Mouse (Mus musculus): Measurements from ENCODE around the gene Fat1. TPM values are rescaled to one million over a fixed set of nuclear protein-coding genes. Genes with fewer than 3 reads are reported as not detected.
A peak's percentile ranks its signal among the peaks of the same experiment; 100 is the strongest.

Gene Fat1
- polyA plus RNA-seq, 1 experiment from 2014 or later: 10.9 TPM

DNA sequence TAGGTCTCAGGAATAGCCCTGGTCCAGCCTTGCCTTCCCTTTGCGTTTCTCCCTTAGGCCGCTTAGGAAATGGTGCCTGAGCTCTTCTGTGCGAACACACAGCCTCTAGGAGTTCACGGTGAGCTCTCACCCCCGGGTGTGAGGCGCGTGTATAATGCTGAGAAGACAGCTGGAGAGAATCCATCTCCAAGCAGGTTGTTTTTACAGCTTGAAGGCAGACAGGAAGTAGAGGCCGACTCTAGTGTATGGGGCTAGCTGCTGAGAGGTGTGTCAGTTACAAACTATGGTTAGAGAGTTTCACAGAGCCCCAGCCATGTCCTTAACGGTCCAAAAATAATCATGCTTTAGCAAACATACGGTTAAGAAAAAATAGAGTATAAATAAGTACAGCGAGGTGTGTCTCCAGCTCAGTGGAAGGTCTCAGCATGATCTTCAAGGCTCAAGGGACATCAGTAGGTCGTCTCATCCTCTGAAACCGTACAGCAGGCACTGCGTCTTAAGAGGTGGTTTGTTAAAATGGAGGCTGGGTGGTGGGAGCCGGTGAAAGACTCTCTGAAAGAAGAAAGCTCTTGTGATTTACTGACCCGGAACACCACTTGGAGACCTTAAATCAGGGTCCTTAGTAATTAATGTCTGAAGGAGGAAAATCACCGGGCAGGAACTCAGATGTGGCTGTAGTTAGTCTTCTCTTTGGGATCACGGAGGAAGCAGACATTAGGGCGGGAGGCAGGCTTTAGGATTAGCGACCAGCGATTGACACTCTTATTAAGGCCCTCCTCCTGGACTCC lies 56.6 kb downstream of the Fat1 start:
- peak; percentile 20; the same call in 1 of the 2 replicates for ATAC-seq (replicated peaks; ENCODE audit: insufficient number of reproducible peaks, insufficient read depth, low FRiP score, low read depth)
- H3K4me2 ChIP-seq: no peak overlapping the region

DNA sequence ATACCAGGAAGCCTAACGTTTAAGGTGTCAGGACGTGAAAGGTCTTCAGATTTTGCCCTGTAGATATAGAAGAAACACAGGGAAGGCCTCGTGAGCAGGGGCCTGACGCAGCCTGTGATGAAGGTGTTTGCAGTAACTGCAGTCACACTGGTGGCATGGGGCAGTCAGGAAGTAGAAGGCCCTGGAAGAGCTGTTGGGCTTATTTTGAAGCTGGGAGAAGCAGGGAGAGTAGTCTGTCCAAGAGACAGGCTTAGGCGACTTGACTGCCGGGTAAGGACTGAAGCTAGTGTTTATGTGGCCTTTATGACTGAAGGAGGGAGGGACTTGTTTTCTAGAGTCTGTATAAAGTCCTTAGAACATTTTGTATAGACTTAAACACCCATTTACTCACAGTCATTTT lies 57.4 kb downstream of the Fat1 start:
- 0 out of 2 replicates have a peak, but pooled peaks cover 7% of the 10 kb centered on the region for H3K27me3 ChIP-seq
- H3K27ac ChIP-seq: 0 out of 2 replicates have a peak overlapping the region, but pooled peaks have one; percentile 30
- H3K4me1 ChIP-seq (replicated peaks): peaks cover 55% of the 10 kb centered on the region
- no peak overlapping the region for H3K4me3 ChIP-seq
- no peak overlapping the region for H3K4me2 ChIP-seq
- H3K9me3 ChIP-seq (replicated peaks): no peaks in the 10 kb centered on the region
- H3K9ac ChIP-seq: no peak overlapping the region
- no peak for ATAC-seq (replicated peaks; ENCODE audit: insufficient number of reproducible peaks, insufficient read depth, low FRiP score, low read depth)
- 62% methylated on average over 6 of the region's 6 CpGs for WGBS
- peaks cover 12% of the 10 kb centered on the region for H3K36me3 ChIP-seq

More for the DNA sequence above, 56.6 kb downstream of the Fat1 start:
- Histone ChIP-seq H3K27ac (peak overlapping the region; percentile 33), H3K9me3 (replicated peaks) (no peaks in the 10 kb centered on the region), H3K27me3 (0 out of 2 replicates have a peak, but pooled peaks cover 7% of the 10 kb centered on the region), H3K4me1 (replicated peaks) (peaks cover 47% of the 10 kb centered on the region), H3K4me3 (no peak overlapping the region), H3K36me3 (peaks cover 12% of the 10 kb centered on the region), H3K9ac (no peak overlapping the region)
- WGBS: 47% methylated on average over 21 of the region's 21 CpGs

DNA sequence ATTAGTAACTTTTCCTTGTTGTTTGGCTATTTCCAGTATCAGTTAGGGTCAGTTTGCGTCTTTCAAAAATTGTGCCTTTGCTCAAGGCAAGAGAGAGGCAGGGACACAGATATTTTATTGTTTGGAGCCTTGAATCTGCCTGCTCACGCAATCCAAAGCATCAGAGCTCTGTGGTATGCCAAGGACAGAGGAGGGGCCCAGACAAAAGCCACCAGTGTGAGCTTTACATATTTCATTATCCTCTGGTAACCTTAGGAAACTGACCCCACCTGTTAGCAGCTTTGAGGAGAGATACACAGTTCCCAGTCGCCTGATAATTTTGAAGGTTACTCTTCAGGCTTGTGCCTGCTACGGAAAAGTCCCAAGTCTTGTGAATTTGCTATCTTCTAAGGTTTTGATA lies 58.1 kb downstream of the Fat1 start:
- Histone ChIP-seq H3K9ac (no peak overlapping the region), H3K36me3 (peaks cover 12% of the 10 kb centered on the region), H3K9me3 (replicated peaks) (no peaks in the 10 kb centered on the region), H3K27me3 (0 out of 2 replicates have a peak, but pooled peaks cover 7% of the 10 kb centered on the region), H3K4me1 (replicated peaks) (peaks cover 61% of the 10 kb centered on the region), H3K27ac (no peak overlapping the region), H3K4me3 (no peak overlapping the region), H3K4me2 (no peak overlapping the region)
- no peak for ATAC-seq (replicated peaks; ENCODE audit: insufficient number of reproducible peaks, insufficient read depth, low FRiP score, low read depth)
- WGBS: 57% methylated on average over 4 of the region's 4 CpGs

DNA sequence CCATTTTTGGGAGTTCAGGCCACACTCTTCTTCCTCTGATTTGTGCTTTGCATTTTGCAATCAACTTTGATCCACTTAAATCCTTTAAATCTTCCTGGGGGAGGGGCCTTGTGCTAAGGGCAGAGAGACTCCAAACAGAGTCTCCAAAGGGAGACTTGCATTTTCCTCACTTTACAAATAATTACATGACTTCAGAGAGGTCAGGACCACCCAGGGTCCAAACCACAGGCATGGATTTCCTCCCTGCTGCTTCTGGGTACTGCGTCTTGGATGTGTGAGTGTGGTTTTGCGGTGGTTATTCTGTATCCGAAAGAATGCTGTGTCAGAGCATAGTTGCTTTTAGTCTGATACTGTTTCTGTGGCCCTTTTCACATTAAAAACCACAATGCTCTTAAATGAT lies 61.2 kb downstream of the Fat1 start:
- peaks cover 73% of the 10 kb centered on the region for H3K4me1 ChIP-seq (replicated peaks)
- no peak overlapping the region for H3K9ac ChIP-seq
- 0 out of 2 replicates have a peak, but pooled peaks cover 7% of the 10 kb centered on the region for H3K27me3 ChIP-seq
- H3K4me2 ChIP-seq: no peak overlapping the region
- whole genome bisulfite sequencing: 46% methylated on average over 3 of the region's 3 CpGs
- no peaks in the 10 kb centered on the region for H3K9me3 ChIP-seq (replicated peaks)
- no peaks in the 10 kb centered on the region for H3K36me3 ChIP-seq
- H3K4me3 ChIP-seq: no peak overlapping the region
- H3K27ac ChIP-seq: peak overlapping the region; percentile 21
- ATAC-seq (replicated peaks; ENCODE audit: insufficient number of reproducible peaks, insufficient read depth, low FRiP score, low read depth): no peak

DNA sequence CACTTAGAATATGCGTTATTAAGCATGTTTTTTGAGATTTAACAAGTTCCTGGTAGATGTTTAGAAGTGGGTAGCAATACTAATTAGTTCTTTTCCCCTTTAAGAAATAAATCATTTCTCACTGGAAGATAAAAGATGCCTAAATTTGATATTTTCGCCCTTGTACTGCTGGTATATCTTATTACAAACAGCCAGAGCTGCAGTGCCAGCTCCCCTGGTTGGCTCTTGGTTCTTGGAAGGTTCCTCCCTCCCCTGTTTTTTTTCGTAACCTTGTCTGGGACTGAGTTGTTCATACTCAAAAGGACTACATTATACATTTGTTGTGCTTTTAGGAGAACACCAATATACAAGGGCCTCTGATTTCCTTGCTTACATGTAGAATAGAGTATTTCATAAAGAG lies 62.1 kb downstream of the Fat1 start:
- H3K4me3 ChIP-seq: no peak overlapping the region

DNA sequence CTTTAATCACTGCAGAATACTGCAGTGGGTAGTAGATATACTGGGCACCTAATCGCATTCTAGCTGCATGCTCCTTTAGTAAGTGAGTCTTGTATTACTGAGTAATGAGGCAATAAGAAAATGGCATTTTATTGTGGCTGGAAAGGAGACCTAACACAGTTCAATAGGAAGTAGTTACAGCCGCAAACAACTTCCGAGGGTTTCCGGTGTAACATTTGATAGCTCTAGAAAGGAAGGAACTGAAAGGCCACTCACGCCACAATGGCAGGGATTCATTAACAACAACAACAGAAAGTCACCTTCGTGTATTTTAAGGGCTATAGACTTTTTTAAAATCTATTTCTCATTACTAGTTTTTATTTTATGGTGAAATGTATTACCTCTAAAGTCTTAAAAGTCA lies 62.6 kb downstream of the Fat1 start:
- Histone ChIP-seq H3K4me2 (peak overlapping the region; percentile 60), H3K4me3 (peak overlapping the region; percentile 39)

More for the DNA sequence above, 62.1 kb downstream of the Fat1 start:
- H3K4me2 ChIP-seq: peak overlapping the region; percentile 60; the same call in 1 of the 2 replicates
- WGBS: 66% methylated on average over 3 of the region's 3 CpGs
- peak overlapping the region; percentile 92 for H3K27ac ChIP-seq
- no peaks in the 10 kb centered on the region for H3K36me3 ChIP-seq
- no peaks in the 10 kb centered on the region for H3K9me3 ChIP-seq (replicated peaks)
- 0 out of 2 replicates have a peak, but pooled peaks cover 7% of the 10 kb centered on the region for H3K27me3 ChIP-seq
- peaks cover 69% of the 10 kb centered on the region for H3K4me1 ChIP-seq (replicated peaks)
- H3K9ac ChIP-seq: no peak overlapping the region
- no peak for ATAC-seq (replicated peaks; ENCODE audit: insufficient number of reproducible peaks, insufficient read depth, low FRiP score, low read depth)

DNA sequence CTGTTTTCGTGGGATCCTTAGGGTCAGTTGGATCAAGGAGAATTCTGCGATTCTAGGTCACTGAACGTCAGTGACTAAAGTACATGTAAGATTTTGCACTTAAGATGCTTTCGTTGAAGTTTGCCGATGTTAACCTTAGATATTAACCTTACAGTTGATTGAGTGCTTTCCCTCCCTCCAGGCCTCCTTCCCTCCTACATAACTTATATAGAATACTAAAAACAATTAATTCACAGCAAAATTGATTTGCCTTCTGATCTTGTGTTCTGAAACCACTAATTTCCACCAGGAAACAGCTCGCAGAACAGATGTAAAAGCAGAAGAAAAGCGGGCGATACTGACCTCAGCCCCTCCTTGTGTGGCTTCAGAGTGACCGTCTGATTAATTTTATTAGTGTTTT lies 63.0 kb downstream of the Fat1 start:
- peaks cover 71% of the 10 kb centered on the region for H3K4me1 ChIP-seq (replicated peaks)
- peak overlapping the region; percentile 39 for H3K4me3 ChIP-seq
- peak overlapping the region; percentile 60 for H3K4me2 ChIP-seq
- no peaks in the 10 kb centered on the region for H3K9me3 ChIP-seq (replicated peaks)
- 0 out of 2 replicates have a peak, but pooled peaks cover 7% of the 10 kb centered on the region for H3K27me3 ChIP-seq
- WGBS: 24% methylated on average over 9 of the region's 9 CpGs
- no peak for ATAC-seq (replicated peaks; ENCODE audit: insufficient number of reproducible peaks, insufficient read depth, low FRiP score, low read depth)
- no peaks in the 10 kb centered on the region for H3K36me3 ChIP-seq
- peak overlapping the region; percentile 92 for H3K27ac ChIP-seq
- H3K9ac ChIP-seq: peak overlapping the region; percentile 57

More for the DNA sequence above, 62.6 kb downstream of the Fat1 start:
- Histone ChIP-seq H3K9me3 (replicated peaks) (no peaks in the 10 kb centered on the region), H3K4me1 (replicated peaks) (peaks cover 69% of the 10 kb centered on the region), H3K27ac (peak overlapping the region; percentile 92), H3K9ac (no peak overlapping the region), H3K36me3 (no peaks in the 10 kb centered on the region), H3K27me3 (0 out of 2 replicates have a peak, but pooled peaks cover 7% of the 10 kb centered on the region)
- ATAC-seq (replicated peaks; ENCODE audit: insufficient number of reproducible peaks, insufficient read depth, low FRiP score, low read depth): no peak
- 39% methylated on average over 6 of the region's 6 CpGs for WGBS

DNA sequence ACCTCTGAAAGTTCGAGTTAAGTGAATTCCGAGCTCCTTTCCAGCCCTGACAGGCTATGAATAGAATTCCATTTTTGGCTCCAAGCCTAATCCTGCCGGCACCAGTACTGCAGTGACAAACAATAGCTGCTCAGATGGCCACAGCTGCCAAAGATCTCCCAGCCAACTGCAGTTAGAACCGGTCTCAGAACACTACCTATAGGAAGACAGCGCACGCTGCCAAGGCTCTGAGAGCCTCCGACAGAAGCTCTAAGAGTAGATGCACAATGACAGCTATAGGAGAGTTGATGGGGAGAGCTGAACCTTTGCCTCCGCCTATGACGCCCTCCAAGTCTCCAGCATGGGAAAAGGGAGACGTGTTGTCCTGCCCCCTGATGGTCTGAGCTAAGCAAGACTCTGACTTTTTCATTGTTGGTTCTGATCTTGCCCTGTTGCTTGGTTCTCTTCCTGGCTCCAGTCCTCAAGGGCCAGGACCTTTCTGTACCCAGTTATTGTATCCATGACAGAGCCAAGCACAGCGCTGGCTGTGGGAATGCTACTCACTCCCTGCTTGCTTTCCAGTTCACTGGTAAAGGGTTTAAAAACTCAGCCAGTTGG lies 63.5 kb downstream of the Fat1 start:
- Histone ChIP-seq H3K9me3 (replicated peaks) (no peaks in the 10 kb centered on the region), H3K27me3 (0 out of 2 replicates have a peak, but pooled peaks cover 7% of the 10 kb centered on the region), H3K36me3 (no peaks in the 10 kb centered on the region), H3K4me2 (peak overlapping the region; percentile 60), H3K4me1 (replicated peaks) (peaks cover 72% of the 10 kb centered on the region), H3K27ac (peak overlapping the region; percentile 92), H3K4me3 (peak overlapping the region; percentile 39), H3K9ac (peak overlapping the region; percentile 57)
- 15% methylated on average over 11 of the region's 11 CpGs for WGBS
- ATAC-seq (replicated peaks; ENCODE audit: insufficient number of reproducible peaks, insufficient read depth, low FRiP score, low read depth): peak; percentile 85

DNA sequence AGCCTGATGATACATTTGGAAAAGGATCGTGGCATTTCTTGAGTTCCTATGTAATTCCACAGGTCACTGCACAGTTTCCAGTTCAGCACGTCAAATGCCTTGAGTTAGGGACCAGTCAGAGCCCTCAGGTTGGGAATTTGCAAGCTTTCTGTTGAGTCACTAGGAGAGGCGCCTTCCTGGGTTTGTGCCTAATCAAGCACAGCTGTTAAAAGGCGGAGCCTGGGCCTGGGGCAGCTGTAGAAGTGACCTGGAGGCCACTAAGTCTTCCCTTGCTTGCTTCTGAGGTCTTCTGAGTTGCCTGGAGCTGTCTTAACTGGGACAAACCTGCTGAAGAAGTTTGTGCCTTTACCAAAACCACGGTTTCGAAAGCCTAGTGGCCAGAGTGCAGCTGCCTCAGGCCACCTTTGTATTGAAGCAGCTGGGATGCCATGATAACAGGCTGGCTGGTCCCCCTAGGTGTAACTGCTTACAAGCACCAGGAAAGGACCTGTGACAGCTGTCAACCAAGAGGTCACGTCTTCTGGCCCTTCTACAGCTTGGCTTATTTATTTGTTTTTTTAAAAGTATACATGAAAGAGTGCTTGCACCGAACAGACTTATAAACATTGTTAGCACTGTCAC lies 66.4 kb downstream of the Fat1 start:
- H3K4me1 ChIP-seq (replicated peaks): peaks cover 57% of the 10 kb centered on the region
- H3K4me3 ChIP-seq: no peak overlapping the region
- H3K27ac ChIP-seq: peak overlapping the region; percentile 39; the same call in 1 of the 2 replicates
- H3K9ac ChIP-seq: no peak overlapping the region
- no peaks in the 10 kb centered on the region for H3K9me3 ChIP-seq (replicated peaks)
- WGBS: 49% methylated on average over 8 of the region's 8 CpGs
- no peak for ATAC-seq (replicated peaks; ENCODE audit: insufficient number of reproducible peaks, insufficient read depth, low FRiP score, low read depth)
- no peak overlapping the region for H3K4me2 ChIP-seq
- no peaks in the 10 kb centered on the region for H3K27me3 ChIP-seq
- no peaks in the 10 kb centered on the region for H3K36me3 ChIP-seq

DNA sequence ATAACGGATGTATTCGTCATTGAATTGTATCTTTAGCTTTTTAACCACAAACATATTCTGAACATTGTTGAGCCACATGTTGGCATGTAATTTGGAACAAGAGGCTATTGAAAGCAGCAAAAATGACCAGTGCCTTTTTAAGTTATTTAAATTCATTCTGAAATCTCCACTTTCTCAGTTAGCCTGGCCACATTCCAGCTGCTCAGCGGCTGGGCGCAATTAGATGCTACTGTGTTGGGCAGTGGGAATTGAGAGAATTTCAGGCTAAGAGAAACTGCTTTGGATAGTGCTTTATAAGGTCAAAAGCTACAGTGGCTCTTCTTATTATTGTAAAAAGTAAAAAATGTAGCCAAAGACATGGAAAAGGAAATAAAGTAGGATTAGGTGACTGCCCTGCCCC lies 67.4 kb downstream of the Fat1 start:
- WGBS: 70% methylated on average over 4 of the region's 4 CpGs
- H3K4me1 ChIP-seq (replicated peaks): peaks cover 48% of the 10 kb centered on the region
- 0 out of 2 replicates have a peak overlapping the region, but pooled peaks have one; percentile 20 for H3K27ac ChIP-seq

DNA sequence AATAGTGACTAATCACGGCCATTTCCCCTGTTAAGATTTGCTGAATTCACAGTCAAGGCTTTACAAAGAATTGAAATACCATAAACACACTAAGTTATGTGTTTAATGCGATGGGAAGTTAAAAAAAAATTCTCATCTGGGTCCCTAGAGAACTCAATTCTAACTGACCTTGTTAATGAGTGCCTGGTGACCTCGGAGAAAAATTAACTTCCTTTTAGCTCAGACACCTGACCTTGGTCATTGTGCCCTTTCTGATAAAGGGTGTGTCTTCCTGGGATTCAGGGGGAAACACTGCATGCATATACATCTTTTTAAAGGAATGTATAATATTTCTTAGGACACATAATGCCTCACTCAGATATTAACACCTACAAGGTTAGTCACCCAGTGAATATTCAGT lies 68.8 kb downstream of the Fat1 start:
- Histone ChIP-seq H3K9me3 (replicated peaks) (no peaks in the 10 kb centered on the region), H3K4me2 (no peak overlapping the region), H3K9ac (no peak overlapping the region), H3K4me1 (replicated peaks) (peaks cover 36% of the 10 kb centered on the region), H3K27ac (no peak overlapping the region), H3K36me3 (no peaks in the 10 kb centered on the region), H3K4me3 (no peak overlapping the region), H3K27me3 (no peaks in the 10 kb centered on the region)
- no peak for ATAC-seq (replicated peaks; ENCODE audit: insufficient number of reproducible peaks, insufficient read depth, low FRiP score, low read depth)
- 51% methylated on average over 3 of the region's 3 CpGs for WGBS

More for the DNA sequence above, 67.4 kb downstream of the Fat1 start:
- Histone ChIP-seq H3K27me3 (no peaks in the 10 kb centered on the region), H3K4me3 (no peak overlapping the region), H3K36me3 (no peaks in the 10 kb centered on the region), H3K9me3 (replicated peaks) (no peaks in the 10 kb centered on the region), H3K4me2 (no peak overlapping the region), H3K9ac (no peak overlapping the region)
- ATAC-seq (replicated peaks; ENCODE audit: insufficient number of reproducible peaks, insufficient read depth, low FRiP score, low read depth): no peak
